ENCODE assay signal across 8 mouse cellular contexts in the genomic region with DNA sequence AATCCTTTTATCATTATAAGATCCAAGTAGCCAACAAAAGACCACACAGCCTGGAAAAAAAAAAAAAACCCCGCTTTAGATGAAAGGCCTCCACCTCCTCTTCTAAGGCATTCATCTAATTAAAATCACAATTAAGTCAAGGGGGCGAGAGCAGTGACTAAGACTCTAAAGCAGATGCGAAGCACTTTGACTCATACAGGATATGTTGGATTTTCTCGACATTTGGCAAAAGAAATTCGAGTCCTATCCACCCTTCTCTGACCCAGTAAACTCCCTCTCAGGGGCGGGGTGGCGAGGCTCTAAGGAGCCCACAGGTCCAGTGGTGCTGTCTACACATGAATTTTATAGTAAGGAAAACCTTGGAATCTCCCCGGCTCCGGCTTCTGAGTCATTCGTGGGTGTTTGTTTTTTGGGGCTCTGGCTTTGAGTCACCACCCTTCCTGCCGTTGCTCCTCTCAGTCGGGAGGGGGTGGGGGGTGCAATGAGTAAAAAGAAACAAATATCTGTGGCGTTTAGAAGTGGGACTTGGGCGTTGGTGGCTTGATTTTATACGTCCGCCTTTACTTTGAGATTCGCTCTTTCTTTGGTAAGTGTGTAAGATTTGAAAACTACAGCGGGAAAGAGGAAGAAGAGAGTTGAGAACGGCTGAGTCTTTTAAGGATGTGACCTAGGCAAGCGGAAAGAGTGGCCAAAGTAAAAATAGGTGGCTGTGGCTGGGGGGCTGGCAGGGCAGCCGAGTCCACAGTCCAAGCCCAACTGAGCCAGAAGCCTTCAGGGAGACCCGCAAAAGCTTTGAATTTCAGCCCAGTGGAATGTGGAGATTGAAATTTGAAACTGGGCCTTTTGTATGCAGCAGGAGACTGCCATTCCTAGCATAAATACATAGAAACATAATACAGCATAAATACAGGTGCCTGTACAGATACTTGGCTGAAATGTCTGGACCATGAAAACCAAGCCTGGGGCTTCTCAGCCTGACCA.
DNase-seq lines count a peak whose midpoint lies in the region; ATAC-seq lines count a peak whose summit lies in the region.

No protein-coding gene starts in this region.

- H3K4me2 ChIP-seq in hindbrain, embryonic 13.5 days: peak overlapping the region; percentile 51

- no peak overlapping the region for H3K9ac ChIP-seq in hindbrain, embryonic 13.5 days

- peak; percentile 87 for DNase-seq in ES-CJ7 (ENCODE audit: low read depth, low spot score)
- peak; percentile 28 to 65 for DNase-seq in frontal cortex, postnatal 25 days (ENCODE audit: low spot score in 2 of 2)
- peak; percentile 32 to 40 for DNase-seq in layer of hippocampus, postnatal 36 days
- DNase-seq in lung, postnatal 36 days: peak; percentile 75
- peak; percentile 31 to 44 for DNase-seq in right cerebral cortex, postnatal 10 days (ENCODE audit: low spot score in 2 of 2)
- DNase-seq in cerebellum, adult 9-11 months: no peak

- peak overlapping the region; percentile 98 for H3K27ac ChIP-seq in brown adipose tissue, adult 24 weeks (replicated peaks; ENCODE audit: low read depth, low read length)
- H3K27ac ChIP-seq in hindbrain, embryonic 13.5 days: no peak overlapping the region

- H3K4me1 ChIP-seq in brown adipose tissue, adult 24 weeks (ENCODE audit: control insufficient read depth, insufficient read depth, insufficient read length, low read length): peaks cover 2% of the 10 kb centered on the region; the same call in 1 of the 2 replicates
- H3K4me1 ChIP-seq in hindbrain, embryonic 13.5 days (replicated peaks): peaks cover 14% of the 10 kb centered on the region

- 11% methylated on average over 22 of the region's 22 CpGs for WGBS in hindbrain, embryonic 13.5 days

- ATAC-seq in hindbrain, embryonic 13.5 days (ENCODE audit: low FRiP score): 0 out of 2 replicates have a peak, but pooled peaks have one; percentile 7

- H3K4me3 ChIP-seq in brown adipose tissue, adult 24 weeks (ENCODE audit: insufficient read depth, low read depth, low read length): peak overlapping the region; percentile 63
- H3K4me3 ChIP-seq in hindbrain, embryonic 13.5 days: peak overlapping the region; percentile 24

- H3K27me3 ChIP-seq in hindbrain, embryonic 13.5 days: peaks cover 13% of the 10 kb centered on the region

- no peaks in the 10 kb centered on the region for H3K36me3 ChIP-seq in hindbrain, embryonic 13.5 days

- H3K9me3 ChIP-seq in hindbrain, embryonic 13.5 days: no peaks in the 10 kb centered on the region
